Mouse (Mus musculus): Measurements from ENCODE around the gene Tspan12.
"Not testable (repeated sequence)": the region's sequence is repeated elsewhere in the genome, so short reads cannot be mapped to it uniquely, and the experiment has no call there.

The Tspan12 gene

DNA sequence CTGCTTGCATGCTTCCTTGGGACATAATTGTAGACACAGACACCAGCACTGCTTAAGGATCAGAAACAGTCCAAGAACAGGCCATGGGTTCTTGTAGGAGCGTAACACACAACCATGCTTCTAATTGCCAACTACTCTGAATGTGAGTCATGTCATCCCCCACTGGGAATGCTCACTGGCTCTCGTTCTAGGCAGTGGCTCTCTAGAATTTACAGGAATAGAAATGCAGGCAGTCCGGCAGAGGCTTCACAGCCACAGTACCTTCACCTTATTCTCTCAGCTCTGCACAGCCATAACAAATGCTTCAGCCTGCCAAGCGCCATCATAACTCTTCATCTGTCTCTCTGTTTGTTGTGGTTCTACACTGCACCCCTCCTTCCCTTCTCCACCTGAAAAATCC is 23.9 kb downstream of the Tspan12 start:
- no peak for DNase-seq (ENCODE audit: low spot score in 2 of 2)

DNA sequence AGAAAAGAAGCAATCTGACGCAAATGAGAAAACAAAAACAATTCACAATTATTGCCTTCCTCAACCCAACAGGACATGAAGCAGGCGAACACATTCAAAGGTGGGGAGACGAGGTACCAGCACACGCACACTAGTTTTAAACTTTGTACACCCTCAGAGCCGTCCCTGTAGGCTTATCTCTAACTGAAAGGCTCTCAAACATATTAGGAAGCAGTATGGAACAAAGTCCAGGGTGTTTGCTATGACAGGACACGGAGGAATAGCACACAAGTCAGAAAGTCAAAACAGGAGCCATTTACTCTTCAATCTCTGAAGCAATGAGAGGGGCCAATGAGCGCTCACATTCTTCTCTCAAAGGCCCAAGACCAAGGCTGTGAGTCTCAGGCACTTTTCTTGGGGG is 24.3 kb downstream of the Tspan12 start:
- no peak for DNase-seq (ENCODE audit: low spot score in 2 of 2)

- DNase-seq (ENCODE audit: low spot score in 2 of 2) = no peak
Measured at GRCm38 (mm10) chr6:21823694-21824093, 28.6 kb downstream of the Tspan12 start.

DNA sequence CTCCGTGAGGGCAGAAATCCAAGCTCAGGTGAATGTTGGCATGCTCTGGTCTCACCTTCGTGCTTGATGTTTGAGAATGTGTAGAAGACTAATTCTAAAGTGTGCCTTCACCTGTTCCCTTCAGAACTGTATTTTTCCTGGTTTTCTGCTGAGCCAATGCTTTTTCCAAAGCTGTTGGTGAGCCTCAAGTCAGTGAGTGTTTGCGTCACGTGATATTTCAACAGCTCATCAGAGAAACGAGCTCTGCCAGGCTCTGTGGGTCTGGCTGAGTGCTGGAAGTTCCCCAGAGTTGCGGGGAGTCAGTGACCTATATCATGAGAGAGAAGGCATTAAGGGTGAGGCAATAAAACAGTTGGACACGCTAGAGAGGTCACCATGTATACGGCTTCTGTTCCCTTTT is 29.0 kb downstream of the Tspan12 start:
- no peak for DNase-seq (ENCODE audit: low spot score in 2 of 2)

DNA sequence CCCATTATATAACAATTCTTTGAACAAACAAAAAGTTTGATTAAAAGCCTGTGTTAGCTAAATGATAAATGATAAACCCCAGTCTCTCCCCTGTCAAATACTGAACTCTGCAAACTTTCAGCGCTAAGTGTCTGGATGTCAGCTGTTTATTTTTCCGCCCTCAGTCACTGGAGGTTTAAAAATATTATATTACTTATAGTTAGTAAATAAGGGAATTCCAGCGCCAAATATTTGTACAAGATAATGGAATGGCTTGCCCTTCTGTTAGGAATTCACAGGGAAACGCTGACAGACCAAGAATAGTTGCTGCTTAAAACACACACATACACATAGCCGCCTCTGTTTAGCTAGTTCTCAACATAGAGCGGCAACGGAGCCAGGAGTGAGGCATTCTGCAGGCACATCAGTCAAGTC is 29.6 kb downstream of the Tspan12 start:
- no peak for DNase-seq (ENCODE audit: low spot score in 2 of 2)

DNA sequence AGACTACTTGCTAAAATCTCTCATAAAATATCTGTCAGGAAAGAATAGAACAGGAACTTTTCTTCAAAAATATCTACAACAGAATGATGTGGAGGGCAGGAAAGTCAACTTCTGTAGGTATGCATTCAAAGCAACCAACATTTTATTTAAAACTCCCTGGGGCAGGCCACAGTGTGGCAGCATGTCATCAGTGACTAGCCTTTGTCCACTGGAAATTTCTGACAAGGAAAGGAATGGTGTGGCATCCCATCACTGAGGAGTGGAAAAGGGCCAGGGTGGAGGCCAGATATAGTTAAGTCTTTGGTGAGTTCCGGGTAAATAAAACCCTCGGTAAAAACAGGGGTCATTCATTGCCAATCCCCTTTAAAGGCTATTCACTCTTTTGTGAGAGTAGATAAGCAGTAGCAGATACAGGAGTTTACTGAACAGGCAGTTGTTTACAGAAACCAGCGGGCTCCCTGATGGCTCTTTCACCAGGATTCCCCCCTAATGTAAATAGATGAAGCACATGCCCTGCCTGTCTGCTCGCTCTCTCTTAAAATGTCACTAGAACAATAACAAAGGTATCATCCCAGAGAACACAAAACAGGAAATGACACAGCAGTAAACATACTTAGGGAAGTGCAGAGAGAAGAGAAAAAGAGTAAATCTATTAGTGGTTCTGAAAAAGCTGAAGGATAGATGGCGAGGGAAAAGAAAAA is 34.1 kb downstream of the Tspan12 start:
- no peak for DNase-seq (ENCODE audit: low spot score in 2 of 2)

GRCm38 (mm10) chr6:21806005-21806404 is 46.3 kb downstream of the Tspan12 start:
- no peak for DNase-seq (ENCODE audit: low spot score in 2 of 2)

GRCm38 (mm10) chr6:21805013-21805570 is 47.2 kb downstream of the Tspan12 start:
- no peak for DNase-seq (ENCODE audit: low spot score in 2 of 2)

DNA sequence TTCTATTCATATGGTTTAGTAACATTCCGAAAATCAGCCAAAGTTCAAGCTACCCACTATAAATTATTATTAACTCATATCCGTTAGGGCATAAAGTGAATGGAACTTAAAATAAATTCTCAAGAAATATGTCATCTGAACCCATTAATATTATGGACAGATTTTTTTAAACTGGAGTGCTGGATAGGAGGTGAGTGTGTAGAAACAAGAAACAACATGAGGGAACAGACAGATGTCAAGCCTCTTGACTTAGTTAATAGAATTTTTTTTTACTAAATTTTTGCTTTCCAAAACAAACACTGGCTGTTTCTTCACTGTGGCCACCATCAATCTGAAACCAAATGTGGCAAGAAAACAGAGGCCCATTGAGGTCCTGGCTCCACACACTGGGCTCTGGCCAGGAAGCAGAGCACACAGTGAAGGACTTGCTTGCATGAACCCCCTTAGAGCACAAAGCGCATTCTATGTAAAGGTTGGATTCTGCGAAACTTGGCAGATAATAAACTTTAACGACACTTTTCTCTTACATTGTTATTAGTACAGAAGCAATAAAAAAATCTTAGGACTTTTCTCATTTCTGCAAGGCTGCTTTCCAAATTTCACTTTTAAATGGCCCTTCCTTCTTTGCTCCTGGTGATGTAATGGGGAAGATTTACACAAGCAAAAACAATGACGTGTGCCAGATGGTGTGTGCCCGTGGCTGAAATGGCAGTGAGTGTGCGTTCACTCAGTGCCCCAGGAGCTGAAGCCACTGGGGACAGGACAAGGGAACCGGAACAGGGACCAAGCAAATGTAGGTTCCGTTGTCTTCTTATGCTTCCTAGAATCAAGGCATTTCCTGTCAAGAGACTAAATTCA is 48.6 kb downstream of the Tspan12 start:
- DNase-seq (ENCODE audit: low spot score in 2 of 2) = no peak

DNA sequence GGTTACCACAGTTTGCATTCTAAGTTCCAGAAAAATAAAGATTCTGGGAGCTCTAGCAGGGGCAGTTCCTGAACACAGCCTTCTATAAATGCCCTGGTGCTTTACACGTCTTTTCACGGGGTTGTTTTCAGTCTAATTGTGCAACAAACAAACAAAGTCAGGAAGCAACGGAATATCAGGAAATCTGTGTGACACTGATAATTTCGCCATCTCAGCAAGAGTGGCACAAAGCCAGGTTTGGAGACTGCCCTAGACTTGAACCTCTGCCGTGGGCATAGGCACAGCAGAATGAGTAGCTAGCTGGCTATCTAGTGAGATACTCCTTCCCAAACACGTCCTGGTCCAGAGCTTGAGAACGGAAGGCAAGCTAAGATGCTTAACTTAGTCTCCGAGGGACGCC is 53.7 kb downstream of the Tspan12 start:
- no peak for DNase-seq (ENCODE audit: low spot score in 2 of 2)

DNA sequence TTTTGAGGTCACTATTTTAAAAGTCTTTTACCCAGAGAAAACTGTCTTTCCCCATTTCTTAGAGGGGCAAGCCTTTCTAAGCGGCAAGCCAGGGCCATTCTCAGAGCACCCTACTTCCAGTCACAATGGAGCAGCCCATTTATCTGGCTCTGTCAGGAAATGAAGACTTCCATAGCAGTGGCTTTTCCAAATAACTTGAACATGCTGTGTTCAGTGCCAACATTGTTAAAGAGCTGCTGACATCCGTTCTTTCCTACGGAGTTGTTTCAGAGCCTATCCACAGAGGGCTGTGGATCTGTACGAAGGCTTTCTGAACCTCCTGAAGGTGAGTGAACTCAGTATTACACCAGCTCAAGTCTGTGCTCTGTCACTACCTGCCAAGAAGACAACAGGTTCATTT is 55.2 kb downstream of the Tspan12 start:
- DNase-seq (ENCODE audit: low spot score in 2 of 2) = no peak

DNA sequence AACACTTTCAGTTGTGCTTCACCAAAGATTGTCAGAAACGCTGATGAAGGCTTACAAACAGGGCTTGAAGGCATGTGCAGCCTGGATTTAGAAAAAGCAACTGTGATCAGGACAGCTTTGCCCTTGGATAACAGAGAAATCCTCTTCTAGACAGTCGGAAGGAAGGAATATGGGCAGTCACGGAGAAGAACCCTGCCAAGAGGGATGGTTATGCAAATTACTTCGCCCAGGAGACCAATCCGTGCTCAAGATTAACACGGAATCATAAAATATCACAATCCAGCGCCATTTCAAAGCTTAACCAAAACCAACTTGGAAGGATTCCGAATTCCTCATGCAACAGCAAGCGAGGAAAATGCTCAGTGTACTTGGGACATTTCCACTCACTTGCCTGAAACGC is 55.9 kb downstream of the Tspan12 start:
- DNase-seq (ENCODE audit: low spot score in 2 of 2) = no peak

- no peak for DNase-seq (ENCODE audit: low spot score in 2 of 2)
Measured at GRCm38 (mm10) chr6:21795410-21795809, 56.9 kb downstream of the Tspan12 start.

- DNase-seq (ENCODE audit: low spot score in 2 of 2) = peak in 1 of 2 experiments; percentile 36
Measured at GRCm38 (mm10) chr6:21795072-21795407, 57.3 kb downstream of the Tspan12 start.

- no peak for DNase-seq (ENCODE audit: low spot score in 2 of 2)
Measured at GRCm38 (mm10) chr6:21794337-21795071, 57.8 kb downstream of the Tspan12 start.

GRCm38 (mm10) chr6:21791307-21791706 is 61.0 kb downstream of the Tspan12 start:
- DNase-seq (ENCODE audit: low spot score in 2 of 2) = no peak

- no peak for DNase-seq (ENCODE audit: low spot score in 2 of 2)
Measured at GRCm38 (mm10) chr6:21790550-21791086, 61.7 kb downstream of the Tspan12 start.

DNA sequence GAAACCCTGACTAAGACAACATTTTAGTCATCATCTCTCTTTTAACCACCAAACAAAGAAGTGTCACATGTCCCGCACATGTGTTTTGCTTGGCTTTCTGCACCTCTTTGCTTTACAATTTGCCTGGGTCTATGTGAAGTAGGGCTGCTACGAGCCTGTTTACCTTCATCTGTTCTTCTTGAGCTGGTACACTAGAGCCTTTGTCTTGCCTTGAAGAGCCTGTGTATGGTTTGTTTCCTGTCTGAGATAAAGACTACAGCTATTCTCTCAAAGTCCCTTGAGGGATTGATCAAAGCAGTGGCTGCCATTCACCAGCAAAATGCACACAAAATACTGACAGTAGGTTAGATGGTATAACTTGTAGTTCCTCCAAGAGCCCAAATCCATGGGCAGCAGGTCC is 62.3 kb downstream of the Tspan12 start:
- no peak for DNase-seq (ENCODE audit: low spot score in 2 of 2)

DNA sequence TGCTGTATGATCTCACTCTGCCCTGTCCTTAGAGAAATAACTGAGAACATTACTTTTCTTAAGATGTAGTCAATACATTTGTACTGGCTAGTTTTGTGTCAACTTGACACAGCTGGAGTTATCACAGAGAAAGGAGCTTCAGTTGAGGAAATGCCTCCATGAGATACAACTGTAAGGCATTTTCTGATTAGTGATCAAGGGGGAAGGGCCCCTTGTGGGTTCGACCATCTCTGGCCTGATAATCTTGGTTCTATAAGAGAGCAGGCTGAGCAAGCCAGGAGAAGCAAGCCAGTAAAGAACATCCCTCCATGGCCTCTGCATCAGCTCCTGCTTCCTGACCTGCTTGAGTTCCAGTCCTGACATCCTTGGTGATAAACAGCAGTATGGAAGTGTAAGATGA is 62.7 kb downstream of the Tspan12 start:
- DNase-seq (ENCODE audit: low spot score in 2 of 2) = not testable (repeated sequence)

- DNase-seq (ENCODE audit: low spot score in 2 of 2) = no peak
Measured at GRCm38 (mm10) chr6:21787757-21788156, 64.6 kb downstream of the Tspan12 start.

- DNase-seq (ENCODE audit: low spot score in 2 of 2) = no peak
Measured at GRCm38 (mm10) chr6:21787274-21787673, 65.0 kb downstream of the Tspan12 start.
